Mouse (Mus musculus) testis, adult 2 months (tissue): ENCODE results near the gene Nr5a2.

Source experiments
- CTCF ChIP-seq: fragments of 200-500 bp; IDR thresholded peaks from 2 replicates; pipeline ENCODE4 v1.5.1; 2012; ENCODE audit warnings: low read depth, mild to moderate bottlenecking, inconsistent platforms, low read length, moderate library complexity; ENCODE audit not compliant: control insufficient read depth, insufficient read depth, insufficient replicate concordance
- POLR2A ChIP-seq: fragments of 200-500 bp; IDR thresholded peaks from 2 replicates; pipeline ENCODE4 v1.6.1; 2012; ENCODE audit warnings: low read depth, mild to moderate bottlenecking, inconsistent platforms, low read length, moderate library complexity; ENCODE audit not compliant: control insufficient read depth

GRCm38 (mm10) chr1:136945426-136945825, 14.8 kb downstream of the Nr5a2 start:
- TF ChIP-seq CTCF (no peak), POLR2A (no peak)
